Mouse (Mus musculus) thymus, adult 2 months (tissue): ENCODE data around the gene Cnn2. TPM values are rescaled to one million over a fixed set of nuclear protein-coding genes. Genes with fewer than 3 reads are reported as not detected.

Experiments used
- DNase-seq: peaks from one replicate; pipeline ENCODE4 v3.0.0; 2021
- H3K27ac ChIP-seq: fragments of 200-500 bp; 2 replicates; pipeline ENCODE4 v1.5.1; 2012; ENCODE audit warnings: low read length, control low read depth; ENCODE audit not compliant: control insufficient read depth, insufficient read depth
- H3K27me3 ChIP-seq: fragments of 200-500 bp; 2 replicates; pipeline ENCODE4 v1.6.1; 2012; ENCODE audit warnings: mild to moderate bottlenecking, low read length, moderate library complexity, mixed read lengths; ENCODE audit not compliant: control insufficient read depth, insufficient read depth
- H3K36me3 ChIP-seq: fragments of 200-500 bp; 2 replicates; pipeline ENCODE4 v1.6.1; 2012; ENCODE audit warnings: mild to moderate bottlenecking, low read length, moderate library complexity; ENCODE audit not compliant: control insufficient read depth, insufficient read depth
- H3K4me1 ChIP-seq: fragments of 200-500 bp; replicated peaks from 2 replicates; pipeline ENCODE4 v1.6.1; 2012; ENCODE audit warnings: low read length; ENCODE audit not compliant: control insufficient read depth, insufficient read depth
- H3K4me3 ChIP-seq: fragments of 200-500 bp; 2 replicates; pipeline ENCODE4 v1.5.1; 2012; ENCODE audit warnings: mild to moderate bottlenecking, low read length, control low read depth, moderate library complexity; ENCODE audit not compliant: control insufficient read depth, insufficient read depth
- CTCF ChIP-seq: fragments of 200-500 bp; IDR thresholded peaks from 2 replicates; pipeline ENCODE4 v1.5.1; 2012; ENCODE audit warnings: mild to moderate bottlenecking, control low read depth, low read length, moderate library complexity, borderline replicate concordance; ENCODE audit not compliant: control insufficient read depth, poor library complexity, insufficient read depth; ENCODE audit errors: extremely low read depth
- POLR2A ChIP-seq: fragments of 200-500 bp; IDR thresholded peaks from 2 replicates; pipeline ENCODE4 v1.6.1; 2012; ENCODE audit warnings: mild to moderate bottlenecking, low read length, control low read depth, moderate library complexity; ENCODE audit not compliant: control insufficient read depth, poor library complexity, insufficient read depth; ENCODE audit errors: extremely low read depth
- WGBS: fragments of 180-500 bp; shearing (Covaris S2); methylation state at CpG from one replicate; pipeline ENCODE4 v1.1.7; 2018; 5-methylcytosine and 5-hydroxymethylcytosine counted together
- polyA plus RNA-seq: library from polyadenylated mRNA; depleted of rRNA; stranded (reverse); fragments of >200 nt; gene quantifications from 2 replicates; pipeline ENCODE4 v1.2.3, GENCODE M21; 2012

The Cnn2 gene
- polyA plus RNA-seq, 1 experiment, result 245 TPM

- H3K36me3 ChIP-seq, result 0 out of 2 replicates have a peak, but pooled peaks cover under 1% of the 10 kb centered on the region
- 1% methylated on average over 11 of the region's 11 CpGs for WGBS
- H3K4me3 ChIP-seq, result no peak overlapping the region
- no peak for TF ChIP-seq POLR2A
- TF ChIP-seq CTCF, result peak; percentile 97
- peak; percentile 91 for DNase-seq
- no peaks in the 10 kb centered on the region for H3K27me3 ChIP-seq
- H3K4me1 ChIP-seq, result peaks cover 57% of the 10 kb centered on the region
- H3K27ac ChIP-seq, result peak overlapping the region; percentile 69
Observed at GRCm38 (mm10) chr10:79986963-79987362, 1.4 kb upstream of the Cnn2 start.

- 29% methylated on average over 27 of the region's 27 CpGs for WGBS
- 0 out of 2 replicates have a peak, but pooled peaks cover 5% of the 10 kb centered on the region for H3K36me3 ChIP-seq
- H3K4me3 ChIP-seq, result peak overlapping the region; percentile 53
- H3K27me3 ChIP-seq, result no peaks in the 10 kb centered on the region
- H3K4me1 ChIP-seq, result peaks cover 52% of the 10 kb centered on the region
- no peak for TF ChIP-seq POLR2A
- TF ChIP-seq CTCF, result no peak
- no peak for DNase-seq
- peak overlapping the region; percentile 69 for H3K27ac ChIP-seq
Observed at GRCm38 (mm10) chr10:79987771-79988505, 446 bp upstream of the Cnn2 start.

- peaks cover 14% of the 10 kb centered on the region for H3K36me3 ChIP-seq
- TF ChIP-seq CTCF (no peak), POLR2A (no peak)
- WGBS, result 55% methylated on average over 8 of the region's 8 CpGs
- H3K4me3 ChIP-seq, result peak overlapping the region; percentile 53
- H3K4me1 ChIP-seq, result peaks cover 47% of the 10 kb centered on the region
- H3K27ac ChIP-seq, result peak overlapping the region; percentile 14; the same call in 1 of the 2 replicates
- no peak for DNase-seq
- no peaks in the 10 kb centered on the region for H3K27me3 ChIP-seq
Observed at GRCm38 (mm10) chr10:79989272-79989786, 945 bp downstream of the Cnn2 start.

GRCm38 (mm10) chr10:79989870-79990269 lies 1.5 kb downstream of the Cnn2 start:
- Histone ChIP-seq H3K4me3 (no peak overlapping the region), H3K27ac (no peak overlapping the region), H3K36me3 (peaks cover 16% of the 10 kb centered on the region), H3K27me3 (no peaks in the 10 kb centered on the region), H3K4me1 (peaks cover 52% of the 10 kb centered on the region)
- DNase-seq, result no peak
- TF ChIP-seq CTCF (no peak), POLR2A (no peak)
- WGBS, result 78% methylated on average over 15 of the region's 15 CpGs

GRCm38 (mm10) chr10:79991099-79991498 lies 2.7 kb downstream of the Cnn2 start:
- TF ChIP-seq POLR2A, result no peak
- TF ChIP-seq CTCF, result no peak
- DNase-seq, result no peak
- Histone ChIP-seq H3K27ac (no peak overlapping the region), H3K4me3 (no peak overlapping the region), H3K36me3 (peaks cover 16% of the 10 kb centered on the region), H3K27me3 (no peaks in the 10 kb centered on the region), H3K4me1 (peaks cover 60% of the 10 kb centered on the region)
- WGBS, result 95% methylated on average over 12 of the region's 12 CpGs

- Histone ChIP-seq H3K4me1 (peaks cover 56% of the 10 kb centered on the region), H3K27ac (no peak overlapping the region), H3K4me3 (no peak overlapping the region), H3K27me3 (no peaks in the 10 kb centered on the region), H3K36me3 (peaks cover 16% of the 10 kb centered on the region)
- DNase-seq, result no peak
- TF ChIP-seq POLR2A, result no peak
- no peak for TF ChIP-seq CTCF
- WGBS, result 98% methylated on average over 6 of the region's 6 CpGs
Observed at GRCm38 (mm10) chr10:79991548-79991947, 3.2 kb downstream of the Cnn2 start.
